ENCODE assay signal across 20 mouse cellular contexts in the genomic region with DNA sequence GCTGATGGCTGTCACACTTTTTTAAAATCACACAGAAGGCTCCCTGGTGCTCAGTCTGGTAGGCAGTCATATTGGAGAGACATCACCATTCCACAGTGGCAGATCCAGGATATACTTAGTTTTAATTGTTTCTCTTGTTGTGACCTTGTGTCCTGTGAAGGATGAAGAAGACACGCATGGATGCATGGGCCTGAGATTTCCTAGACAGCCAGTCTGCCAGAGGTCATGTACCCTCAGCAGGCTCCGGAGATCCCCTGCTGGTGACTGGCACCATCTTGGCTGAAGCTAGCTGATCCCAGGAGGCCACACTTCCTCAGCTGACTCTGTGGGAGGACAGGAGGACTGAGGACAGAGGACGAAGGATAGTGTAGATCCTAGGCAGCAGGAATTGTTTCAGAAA.
DNase-seq lines count a peak whose midpoint lies in the region; ATAC-seq and TF ChIP-seq lines count a peak whose summit lies in the region.
"Had no signal": no experiment of that assay in that cellular context is flagged by ENCODE, and none has a peak within 500 bp of the region (broad histone marks: within the 10 kb centered on the region; RNA-seq: fewer than 3 reads in every experiment).

No protein-coding gene starts in this region.

- no peak overlapping the region for H3K9ac ChIP-seq in kidney, embryonic 16.5 days (replicated peaks; ENCODE audit: low read length)
- H3K9ac ChIP-seq: embryonic facial prominence, embryonic 13.5 days; forebrain, embryonic 15.5 days; hindbrain, embryonic 12.5 days; liver, embryonic 14.5 days; neural tube, embryonic 15.5 days had no signal

- H3K4me1 ChIP-seq in kidney, embryonic 16.5 days (ENCODE audit: insufficient read depth, low read length) = no peaks in the 10 kb centered on the region
- H3K4me1 ChIP-seq: embryonic facial prominence, embryonic 13.5 days; forebrain, embryonic 15.5 days; hindbrain, embryonic 12.5 days; neural tube, embryonic 15.5 days had no signal

- ATAC-seq in Patski = peak; percentile 69
- 0 out of 2 replicates have a peak, but pooled peaks have one; percentile 31 for ATAC-seq in kidney, embryonic 16.5 days (ENCODE audit: low FRiP score, low TSS enrichment)
- ATAC-seq: forebrain, embryonic 15.5 days; intestine, postnatal 0 days had no signal

- WGBS in kidney, embryonic 16.5 days = 28% methylated on average over 3 of the region's 3 CpGs

- no peaks in the 10 kb centered on the region for H3K36me3 ChIP-seq in kidney, embryonic 16.5 days (ENCODE audit: insufficient read depth, low read length)
- H3K36me3 ChIP-seq: embryonic facial prominence, embryonic 13.5 days; forebrain, embryonic 10.5 days; forebrain, embryonic 15.5 days; hindbrain, embryonic 12.5 days; neural tube, embryonic 15.5 days had no signal

- in situ Hi-C loops in Patski (cut with MboI; ENCODE audit: low pct_unique_long_range_greater_than_20kb) = loop anchor here (5.0 to 10.0 kb wide), 3 partner anchors 247 to 1314 kb away; a partner anchor contains a TSS

- TF ChIP-seq CTCF in Patski (IDR thresholded peaks at IDR 0.05) = no peak

- peak; percentile 6 for DNase-seq in Muller cell, postnatal 12 days (ENCODE audit: inconsistent ontology term)
- peak; percentile 69 for DNase-seq in Patski (ENCODE audit: low read depth, low spot score)
- DNase-seq in kidney, postnatal 36 days = peak; percentile 4 to 10
- no peak for DNase-seq in left cerebral cortex, adult 18-20 months (ENCODE audit: low spot score in 2 of 2)
- no peak for DNase-seq in gastrocnemius, adult 8-10 months (ENCODE audit: low spot score in 2 of 2)
- DNase-seq: cerebellum, adult 11-12 months; cerebellum, adult 9-11 months; heart, adult 2 months; lung, adult 2 months; retina, postnatal 1 day had no signal

- no peak overlapping the region for H3K27ac ChIP-seq in kidney, embryonic 16.5 days (ENCODE audit: low read length)
- H3K27ac ChIP-seq: embryonic facial prominence, embryonic 13.5 days; forebrain, embryonic 10.5 days; forebrain, embryonic 15.5 days; heart, adult 2 months; hindbrain, embryonic 12.5 days; liver, embryonic 14.5 days; macrophage; neural tube, embryonic 15.5 days had no signal

- no peak overlapping the region for H3K4me2 ChIP-seq in kidney, embryonic 16.5 days (replicated peaks; ENCODE audit: low read depth, low read length)
- H3K4me2 ChIP-seq: embryonic facial prominence, embryonic 13.5 days; forebrain, embryonic 15.5 days; hindbrain, embryonic 12.5 days; neural tube, embryonic 15.5 days had no signal

- H3K27me3 ChIP-seq in Patski = no peaks in the 10 kb centered on the region
- H3K27me3 ChIP-seq in kidney, embryonic 16.5 days (ENCODE audit: insufficient read depth, low read length) = no peaks in the 10 kb centered on the region
- H3K27me3 ChIP-seq: CH12.LX; embryonic facial prominence, embryonic 13.5 days; forebrain, embryonic 15.5 days; hindbrain, embryonic 12.5 days; neural tube, embryonic 15.5 days had no signal

- CTCF ChIA-PET in Patski (lab: Charles Lee) = no interaction called here

- no peaks in the 10 kb centered on the region for H3K9me3 ChIP-seq in kidney, embryonic 16.5 days (ENCODE audit: low read length)
- H3K9me3 ChIP-seq: embryonic facial prominence, embryonic 13.5 days; forebrain, embryonic 10.5 days; forebrain, embryonic 15.5 days; hindbrain, embryonic 12.5 days; neural tube, embryonic 15.5 days had no signal

- no peak overlapping the region for H3K4me3 ChIP-seq in kidney, embryonic 16.5 days (ENCODE audit: low read length)
- H3K4me3 ChIP-seq: embryonic facial prominence, embryonic 13.5 days; forebrain, embryonic 10.5 days; forebrain, embryonic 15.5 days; heart, adult 2 months; hindbrain, embryonic 12.5 days; neural tube, embryonic 15.5 days had no signal

- POLR2A ChIA-PET in Patski (lab: Charles Lee) = no interaction called here

Comparison
In these comparisons a context has a peak if more than half of its experiments do, and no peak if none do; other contexts are left out.
1. DNase-seq: peak in Muller cell, postnatal 12 days (single experiment), Patski (single experiment) and kidney, postnatal 36 days (2 of 2); none in left cerebral cortex, adult 18-20 months (0 of 2) and gastrocnemius, adult 8-10 months (0 of 2).